Mouse (Mus musculus) embryonic facial prominence, embryonic 10.5 days (tissue): ENCODE measurements at regions not wholly inside any gene's neighbourhood (a gene's known extent, or its start where the extent isn't known, plus 50 kb on each side); places are given as distances from the start of the nearest gene placed in this dataset.

ENCODE experiments used
- DNase-seq: peaks from one replicate; pipeline ENCODE4 v3.0.0-alpha.2; 2017; ENCODE audit warnings: low spot score
- H3K27ac ChIP-seq: fragments of 300-500 bp; sonication (generic); replicated peaks from 2 replicates; pipeline ENCODE4 v1.5.1; 2016; ENCODE audit warnings: mild to moderate bottlenecking
- H3K27me3 ChIP-seq: fragments of 300-500 bp; sonication (generic); replicated peaks from 2 replicates; pipeline ENCODE4 v1.6.1; 2016; ENCODE audit warnings: low read depth, mild to moderate bottlenecking; ENCODE audit not compliant: poor library complexity, severe bottlenecking
- H3K36me3 ChIP-seq: fragments of 300-500 bp; sonication (generic); replicated peaks from 2 replicates; pipeline ENCODE4 v1.6.1; 2016; ENCODE audit warnings: mild to moderate bottlenecking, moderate library complexity
- H3K4me1 ChIP-seq: fragments of 300-500 bp; sonication (generic); 2 replicates; pipeline ENCODE4 v1.6.1; 2016
- H3K4me3 ChIP-seq: fragments of 300-500 bp; sonication (generic); 2 replicates; pipeline ENCODE4 v1.5.1; 2016; ENCODE audit warnings: mild to moderate bottlenecking, moderate library complexity
- H3K9me3 ChIP-seq: fragments of 300-500 bp; sonication (generic); 2 replicates; pipeline ENCODE4 v1.6.1; 2016; ENCODE audit warnings: mild to moderate bottlenecking
- WGBS: fragments of 180-500 bp; shearing (Covaris S2); methylation state at CpG from one replicate; pipeline ENCODE4 v1.1.7; 2016; 5-methylcytosine and 5-hydroxymethylcytosine counted together

GRCm38 (mm10) chr1:163530563-163530962, 127.1 kb upstream of the Gorab start:
- Histone ChIP-seq H3K4me3 (no peak overlapping the region), H3K36me3 (no peaks in the 10 kb centered on the region), H3K27ac (no peak overlapping the region), H3K4me1 (0 out of 2 replicates have a peak, but pooled peaks cover 6% of the 10 kb centered on the region), H3K27me3 (no peaks in the 10 kb centered on the region), H3K9me3 (no peaks in the 10 kb centered on the region)
- DNase-seq: no peak
- WGBS: 69% methylated on average over 4 of the region's 4 CpGs

GRCm38 (mm10) chr1:163517966-163518365, 114.5 kb upstream of the Gorab start:
- no peaks in the 10 kb centered on the region for H3K27me3 ChIP-seq
- DNase-seq: no peak
- 85% methylated on average over 5 of the region's 5 CpGs for WGBS
- no peak overlapping the region for H3K27ac ChIP-seq
- no peaks in the 10 kb centered on the region for H3K36me3 ChIP-seq
- no peaks in the 10 kb centered on the region for H3K4me1 ChIP-seq
- H3K4me3 ChIP-seq: no peak overlapping the region
- no peaks in the 10 kb centered on the region for H3K9me3 ChIP-seq

DNA sequence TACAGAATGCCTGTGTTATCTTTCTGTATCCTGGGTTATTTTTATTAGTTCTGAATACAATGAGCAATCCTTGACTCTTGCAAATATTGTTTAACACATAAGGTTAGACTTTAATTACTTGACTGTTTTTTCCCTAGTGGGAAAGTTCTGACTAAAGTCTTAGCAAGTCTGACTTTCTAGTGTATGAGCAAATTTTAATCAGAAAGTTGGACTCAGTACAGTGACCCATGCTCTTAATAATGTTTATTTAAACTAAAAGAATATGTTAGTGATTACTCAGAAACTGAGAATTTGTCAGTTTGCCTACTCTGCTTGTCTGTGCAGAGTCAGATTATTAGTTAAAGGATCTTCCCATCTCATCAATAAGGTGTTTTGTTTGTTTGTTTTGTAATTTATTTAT, 109.4 kb upstream of the Gorab start:
- Histone ChIP-seq H3K9me3 (no peaks in the 10 kb centered on the region), H3K36me3 (no peaks in the 10 kb centered on the region), H3K4me1 (no peaks in the 10 kb centered on the region), H3K4me3 (no peak overlapping the region), H3K27ac (no peak overlapping the region), H3K27me3 (no peaks in the 10 kb centered on the region)
- no peak for DNase-seq

GRCm38 (mm10) chr1:163512008-163512407, 108.5 kb upstream of the Gorab start:
- Histone ChIP-seq H3K4me3 (no peak overlapping the region), H3K27ac (no peak overlapping the region), H3K36me3 (no peaks in the 10 kb centered on the region), H3K27me3 (no peaks in the 10 kb centered on the region), H3K4me1 (no peaks in the 10 kb centered on the region), H3K9me3 (no peaks in the 10 kb centered on the region)
- DNase-seq: no peak
- WGBS: 77% methylated on average over 1 of the region's 1 CpGs

DNA sequence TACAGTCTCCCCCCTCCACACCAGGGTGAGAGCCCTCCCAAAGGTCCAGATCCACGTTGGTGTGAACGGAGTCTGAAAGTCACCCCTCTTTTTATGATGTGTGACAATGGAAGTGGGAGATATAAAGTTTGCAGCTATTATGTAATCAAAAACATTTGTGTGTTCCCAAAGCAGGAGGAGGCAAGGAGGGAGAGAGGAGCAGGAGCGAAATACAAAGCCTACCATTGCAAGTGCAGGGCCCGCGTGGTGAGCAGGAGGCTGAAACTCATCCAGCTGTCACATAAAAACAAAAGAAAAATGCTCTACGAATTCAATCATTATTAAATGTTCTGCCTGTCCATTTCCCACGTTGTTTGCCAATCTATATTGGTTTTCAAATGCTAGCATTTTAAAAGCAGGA, 101.6 kb upstream of the Gorab start:
- H3K27me3 ChIP-seq: no peaks in the 10 kb centered on the region
- DNase-seq: no peak
- H3K27ac ChIP-seq: no peak overlapping the region
- H3K9me3 ChIP-seq: no peaks in the 10 kb centered on the region
- H3K4me3 ChIP-seq: no peak overlapping the region
- WGBS: 79% methylated on average over 7 of the region's 7 CpGs
- H3K4me1 ChIP-seq: no peaks in the 10 kb centered on the region
- no peaks in the 10 kb centered on the region for H3K36me3 ChIP-seq

GRCm38 (mm10) chr1:163502557-163502956, 99.1 kb upstream of the Gorab start:
- no peak for DNase-seq
- WGBS: 77% methylated on average over 1 of the region's 1 CpGs
- Histone ChIP-seq H3K27me3 (no peaks in the 10 kb centered on the region), H3K27ac (no peak overlapping the region), H3K9me3 (no peaks in the 10 kb centered on the region), H3K4me3 (no peak overlapping the region), H3K4me1 (no peaks in the 10 kb centered on the region), H3K36me3 (no peaks in the 10 kb centered on the region)

GRCm38 (mm10) chr1:163498398-163498958, 95.0 kb upstream of the Gorab start:
- Histone ChIP-seq H3K4me3 (no peak overlapping the region), H3K9me3 (no peaks in the 10 kb centered on the region), H3K27me3 (no peaks in the 10 kb centered on the region), H3K36me3 (no peaks in the 10 kb centered on the region), H3K4me1 (no peaks in the 10 kb centered on the region), H3K27ac (no peak overlapping the region)
- DNase-seq: no peak
- WGBS: 89% methylated on average over 5 of the region's 5 CpGs

- no peaks in the 10 kb centered on the region for H3K36me3 ChIP-seq
- H3K27ac ChIP-seq: no peak overlapping the region
- WGBS: 88% methylated on average over 1 of the region's 1 CpGs
- no peaks in the 10 kb centered on the region for H3K9me3 ChIP-seq
- no peaks in the 10 kb centered on the region for H3K27me3 ChIP-seq
- H3K4me1 ChIP-seq: no peaks in the 10 kb centered on the region
- DNase-seq: no peak
- no peak overlapping the region for H3K4me3 ChIP-seq
These were observed 92.9 kb upstream of the Gorab start for GRCm38 (mm10) chr1:163496416-163496815.

DNA sequence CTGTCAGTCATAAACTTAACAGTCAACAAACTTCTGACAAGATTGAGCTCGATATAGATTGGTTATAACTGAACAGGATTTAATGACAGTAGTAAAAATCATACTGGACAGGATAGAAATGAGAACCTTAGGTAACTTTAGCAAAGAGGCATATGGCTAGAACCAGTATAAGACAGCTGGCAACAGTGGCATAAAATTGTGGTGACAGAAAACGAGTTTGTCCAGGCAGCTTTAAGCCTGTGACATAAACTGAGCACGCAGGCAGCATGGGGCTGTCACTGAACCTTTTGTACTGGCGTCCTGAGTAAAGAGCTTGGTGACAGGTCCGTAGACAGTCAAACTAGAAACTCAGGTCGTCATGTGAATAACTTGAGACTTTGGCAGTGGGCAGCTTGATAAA, 85.1 kb upstream of the Gorab start:
- no peaks in the 10 kb centered on the region for H3K4me1 ChIP-seq
- no peak for DNase-seq
- H3K27ac ChIP-seq: no peak overlapping the region
- no peaks in the 10 kb centered on the region for H3K9me3 ChIP-seq
- H3K27me3 ChIP-seq: no peaks in the 10 kb centered on the region
- H3K36me3 ChIP-seq: no peaks in the 10 kb centered on the region
- H3K4me3 ChIP-seq: no peak overlapping the region
- WGBS: 68% methylated on average over 6 of the region's 6 CpGs

- WGBS: 83% methylated on average over 4 of the region's 4 CpGs
- Histone ChIP-seq H3K27me3 (no peaks in the 10 kb centered on the region), H3K4me3 (no peak overlapping the region), H3K36me3 (no peaks in the 10 kb centered on the region), H3K9me3 (no peaks in the 10 kb centered on the region), H3K4me1 (no peaks in the 10 kb centered on the region), H3K27ac (no peak overlapping the region)
- DNase-seq: no peak
These were observed 84.6 kb upstream of the Gorab start for GRCm38 (mm10) chr1:163488109-163488508.

DNA sequence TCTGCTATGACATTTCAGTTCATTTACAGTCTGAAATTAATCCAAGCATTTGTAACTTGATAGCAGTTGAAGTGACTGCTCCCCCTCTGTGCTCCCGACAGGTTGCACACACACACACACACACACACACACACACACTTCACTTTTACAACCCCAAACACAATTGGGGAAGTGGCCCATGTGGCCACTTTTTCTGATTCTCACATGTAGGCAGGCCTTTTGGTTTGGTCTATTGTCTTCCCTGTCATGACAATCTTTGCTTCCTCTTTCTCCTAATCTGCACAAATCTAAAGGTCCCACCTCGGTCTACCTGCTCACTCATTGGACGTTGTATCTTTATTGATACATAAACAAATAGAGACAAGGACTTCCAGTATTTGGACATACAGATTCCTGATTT, 79.6 kb upstream of the Gorab start:
- Histone ChIP-seq H3K27me3 (no peaks in the 10 kb centered on the region), H3K36me3 (no peaks in the 10 kb centered on the region), H3K27ac (no peak overlapping the region), H3K4me3 (no peak overlapping the region), H3K9me3 (no peaks in the 10 kb centered on the region), H3K4me1 (no peaks in the 10 kb centered on the region)
- 85% methylated on average over 3 of the region's 3 CpGs for WGBS
- no peak for DNase-seq

GRCm38 (mm10) chr1:163477478-163478167, 74.2 kb upstream of the Gorab start:
- 0 out of 2 replicates have a peak, but pooled peaks cover 2% of the 10 kb centered on the region for H3K9me3 ChIP-seq
- 40% methylated on average over 4 of the region's 4 CpGs for WGBS
- no peak for DNase-seq
- H3K36me3 ChIP-seq: no peaks in the 10 kb centered on the region
- no peak overlapping the region for H3K27ac ChIP-seq
- no peaks in the 10 kb centered on the region for H3K4me1 ChIP-seq
- no peak overlapping the region for H3K4me3 ChIP-seq
- no peaks in the 10 kb centered on the region for H3K27me3 ChIP-seq

DNA sequence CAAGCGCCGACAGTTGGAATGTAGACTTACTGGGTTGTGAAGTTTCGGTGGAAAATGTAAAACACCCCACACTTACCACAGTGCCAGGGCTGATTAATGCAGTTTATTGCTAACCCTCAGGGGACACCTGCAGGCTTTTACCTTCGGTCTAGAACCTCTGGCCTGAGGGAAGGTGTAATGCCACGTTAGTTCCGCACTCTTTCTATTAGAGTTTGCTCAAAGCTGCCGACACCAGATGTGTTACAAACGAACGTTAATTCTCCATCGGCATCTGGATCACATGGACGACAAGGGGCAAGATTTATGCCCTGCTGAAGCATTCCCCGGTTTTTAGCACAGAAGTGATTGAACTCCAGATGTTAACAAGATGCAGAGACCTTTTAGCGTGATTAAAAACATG, 57.7 kb upstream of the Gorab start:
- no peak for DNase-seq
- no peak overlapping the region for H3K27ac ChIP-seq
- 81% methylated on average over 13 of the region's 13 CpGs for WGBS

More for the DNA sequence above, 57.7 kb upstream of the Gorab start:
- H3K9me3 ChIP-seq: no peaks in the 10 kb centered on the region
- H3K36me3 ChIP-seq: no peaks in the 10 kb centered on the region
- H3K27me3 ChIP-seq: no peaks in the 10 kb centered on the region
- H3K4me3 ChIP-seq: no peak overlapping the region
- H3K4me1 ChIP-seq: no peaks in the 10 kb centered on the region
